Mouse (Mus musculus) cerebellum, adult (tissue): ENCODE data around the gene Sesn3.
"Not testable (repeated sequence)": the region's sequence is repeated elsewhere in the genome, so short reads cannot be mapped to it uniquely, and the experiment has no call there.

ENCODE experiments used
- ATAC-seq: cut with Nextera tagmentation; 2 replicates; pipeline ENCODE4 v1.9.2; 2017; ENCODE audit warnings: mild to moderate bottlenecking, moderate library complexity, mixed read lengths; ENCODE audit not compliant: insufficient number of reproducible peaks, low FRiP score, low TSS enrichment

The Sesn3 gene

GRCm38 (mm10) chr9:14277365-14277991 lies 2.6 kb downstream of the Sesn3 start:
- ATAC-seq = no peak

- ATAC-seq = no peak
Observed at GRCm38 (mm10) chr9:14280696-14281095, 5.8 kb downstream of the Sesn3 start.

- ATAC-seq = no peak
Observed at GRCm38 (mm10) chr9:14285036-14285435, 10.2 kb downstream of the Sesn3 start.

GRCm38 (mm10) chr9:14287234-14287633 lies 12.4 kb downstream of the Sesn3 start:
- ATAC-seq = no peak

GRCm38 (mm10) chr9:14288500-14288899 lies 13.6 kb downstream of the Sesn3 start:
- no peak for ATAC-seq

GRCm38 (mm10) chr9:14293866-14294265 lies 19.0 kb downstream of the Sesn3 start:
- ATAC-seq = no peak

GRCm38 (mm10) chr9:14295680-14296440 lies 21.0 kb downstream of the Sesn3 start:
- ATAC-seq = no peak

GRCm38 (mm10) chr9:14297204-14297603 lies 22.3 kb downstream of the Sesn3 start:
- ATAC-seq = no peak

GRCm38 (mm10) chr9:14299819-14300218 lies 25.0 kb downstream of the Sesn3 start:
- ATAC-seq = no peak

GRCm38 (mm10) chr9:14300795-14301194 lies 25.9 kb downstream of the Sesn3 start:
- ATAC-seq = no peak

- ATAC-seq = no peak
Observed at GRCm38 (mm10) chr9:14304262-14304968, 29.5 kb downstream of the Sesn3 start.

- no peak for ATAC-seq
Observed at GRCm38 (mm10) chr9:14307341-14307740, 32.5 kb downstream of the Sesn3 start.

- ATAC-seq = no peak
Observed at GRCm38 (mm10) chr9:14313968-14314367, 39.1 kb downstream of the Sesn3 start.

GRCm38 (mm10) chr9:14314477-14314876 lies 39.6 kb downstream of the Sesn3 start:
- no peak for ATAC-seq

GRCm38 (mm10) chr9:14316618-14317017 lies 41.8 kb downstream of the Sesn3 start:
- no peak for ATAC-seq

GRCm38 (mm10) chr9:14335829-14336228 lies 61.0 kb downstream of the Sesn3 start:
- no peak for ATAC-seq

- peak; percentile 63 for ATAC-seq
Observed at GRCm38 (mm10) chr9:14336901-14337300, 62.0 kb downstream of the Sesn3 start.

- no peak for ATAC-seq
Observed at GRCm38 (mm10) chr9:14338701-14339100, 63.8 kb downstream of the Sesn3 start.

GRCm38 (mm10) chr9:14342041-14342668 lies 67.3 kb downstream of the Sesn3 start:
- peak; percentile 64 for ATAC-seq

- not testable (repeated sequence) for ATAC-seq
Observed at GRCm38 (mm10) chr9:14345866-14346265, 71.0 kb downstream of the Sesn3 start.

- ATAC-seq = no peak
Observed at GRCm38 (mm10) chr9:14348416-14348815, 73.5 kb downstream of the Sesn3 start.
